Mouse (Mus musculus) myocyte (in vitro differentiated cells): ENCODE measurements at regions not wholly inside any gene's neighbourhood (a gene's known extent, or its start where the extent isn't known, plus 50 kb on each side); places are given as distances from the start of the nearest gene placed in this dataset.

ENCODE experiments used
- CEBPB ChIP-seq: IDR thresholded peaks from 2 replicates; pipeline ENCODE4 v1.6.1; 2011; ENCODE audit warnings: mild to moderate bottlenecking, moderate library complexity; ENCODE audit not compliant: poor library complexity, insufficient read depth, severe bottlenecking
- MYOG ChIP-seq, 3 experiments: IDR thresholded peaks; one replicate each; pipeline ENCODE4 v1.6.1; 2011; ENCODE audit warnings: control low read depth in 2 of 3, low read depth in 2 of 3, mild to moderate bottlenecking in 2 of 3; ENCODE audit not compliant: insufficient read length in 2 of 3, control insufficient read depth in 1 of 3, insufficient read depth in 1 of 3
- POLR2A ChIP-seq: IDR thresholded peaks from one replicate; pipeline ENCODE4 v1.6.1; 2011; ENCODE audit warnings: low read depth, mild to moderate bottlenecking, control low read depth, moderate library complexity; ENCODE audit not compliant: insufficient read length
- USF1 ChIP-seq: IDR thresholded peaks from one replicate; pipeline ENCODE4 v1.6.1; 2011; ENCODE audit warnings: low read depth, mild to moderate bottlenecking, control low read depth, moderate library complexity

GRCm38 (mm10) chr11:32925421-32926271 is 101.2 kb upstream of the Smim23 start:
- TF ChIP-seq POLR2A (no peak), USF1 (no peak), CEBPB (no peak), MYOG (IDR thresholded peaks at IDR 0.05; ENCODE audit: control insufficient read depth in 1 of 3, insufficient read depth in 1 of 3, insufficient read length in 2 of 3, low read depth in 2 of 3) (no peak)
